Mouse (Mus musculus): ENCODE measurements around the gene Clpp. TPM values are rescaled to one million over a fixed set of nuclear protein-coding genes. Genes with fewer than 3 reads are reported as not detected.

The Clpp gene
- polyA plus RNA-seq, 1 experiment = 139 TPM

GRCm38 (mm10) chr17:56969321-56969720, 20.8 kb upstream of the Clpp start:
- no peak overlapping the region for H3K27ac ChIP-seq (ENCODE audit: insufficient read depth, low read length)
- no peak overlapping the region for H3K4me3 ChIP-seq (ENCODE audit: insufficient read depth, low read length)
- no peaks in the 10 kb centered on the region for H3K4me1 ChIP-seq (ENCODE audit: control insufficient read depth, insufficient read depth, low read length)
- TF ChIP-seq CTCF (IDR thresholded peaks at IDR 0.05; ENCODE audit: extremely low read depth, insufficient read depth, low read length) (no peak), POLR2A (IDR thresholded peaks at IDR 0.05; ENCODE audit: extremely low read depth, insufficient read depth, low read length) (no peak)

GRCm38 (mm10) chr17:56970081-56970480, 20.0 kb upstream of the Clpp start:
- H3K4me1 ChIP-seq (ENCODE audit: control insufficient read depth, insufficient read depth, low read length) = no peaks in the 10 kb centered on the region
- no peak overlapping the region for H3K4me3 ChIP-seq (ENCODE audit: insufficient read depth, low read length)
- TF ChIP-seq POLR2A (IDR thresholded peaks at IDR 0.05; ENCODE audit: extremely low read depth, insufficient read depth, low read length) (no peak), CTCF (IDR thresholded peaks at IDR 0.05; ENCODE audit: extremely low read depth, insufficient read depth, low read length) (no peak)
- no peak overlapping the region for H3K27ac ChIP-seq (ENCODE audit: insufficient read depth, low read length)

- Histone ChIP-seq H3K4me1 (ENCODE audit: control insufficient read depth, insufficient read depth, low read length) (no peaks in the 10 kb centered on the region), H3K27ac (ENCODE audit: insufficient read depth, low read length) (no peak overlapping the region), H3K4me3 (ENCODE audit: insufficient read depth, low read length) (no peak overlapping the region)
- TF ChIP-seq CTCF (IDR thresholded peaks at IDR 0.05; ENCODE audit: extremely low read depth, insufficient read depth, low read length) = no peak
- TF ChIP-seq POLR2A (IDR thresholded peaks at IDR 0.05; ENCODE audit: extremely low read depth, insufficient read depth, low read length) = no peak
These were observed 16.0 kb upstream of the Clpp start for GRCm38 (mm10) chr17:56973956-56974707.

GRCm38 (mm10) chr17:56974708-56975240, 15.3 kb upstream of the Clpp start:
- no peaks in the 10 kb centered on the region for H3K4me1 ChIP-seq (ENCODE audit: control insufficient read depth, insufficient read depth, low read length)
- H3K27ac ChIP-seq (ENCODE audit: insufficient read depth, low read length) = no peak overlapping the region

GRCm38 (mm10) chr17:56975391-56975790, 14.7 kb upstream of the Clpp start:
- no peak overlapping the region for H3K4me3 ChIP-seq (ENCODE audit: insufficient read depth, low read length)
- no peak for TF ChIP-seq CTCF (IDR thresholded peaks at IDR 0.05; ENCODE audit: extremely low read depth, insufficient read depth, low read length)
- no peak for TF ChIP-seq POLR2A (IDR thresholded peaks at IDR 0.05; ENCODE audit: extremely low read depth, insufficient read depth, low read length)
- H3K27ac ChIP-seq (ENCODE audit: insufficient read depth, low read length) = no peak overlapping the region
- no peaks in the 10 kb centered on the region for H3K4me1 ChIP-seq (ENCODE audit: control insufficient read depth, insufficient read depth, low read length)

More at GRCm38 (mm10) chr17:56974708-56975240, 15.3 kb upstream of the Clpp start:
- TF ChIP-seq POLR2A (IDR thresholded peaks at IDR 0.05; ENCODE audit: extremely low read depth, insufficient read depth, low read length) = no peak
- TF ChIP-seq CTCF (IDR thresholded peaks at IDR 0.05; ENCODE audit: extremely low read depth, insufficient read depth, low read length) = no peak
- no peak overlapping the region for H3K4me3 ChIP-seq (ENCODE audit: insufficient read depth, low read length)

GRCm38 (mm10) chr17:56976531-56977390, 13.3 kb upstream of the Clpp start:
- TF ChIP-seq CTCF (IDR thresholded peaks at IDR 0.05; ENCODE audit: extremely low read depth, insufficient read depth, low read length) = no peak
- TF ChIP-seq POLR2A (IDR thresholded peaks at IDR 0.05; ENCODE audit: extremely low read depth, insufficient read depth, low read length) = no peak
- Histone ChIP-seq H3K4me1 (ENCODE audit: control insufficient read depth, insufficient read depth, low read length) (no peaks in the 10 kb centered on the region), H3K27ac (ENCODE audit: insufficient read depth, low read length) (no peak overlapping the region), H3K4me3 (ENCODE audit: insufficient read depth, low read length) (no peak overlapping the region)

GRCm38 (mm10) chr17:56979524-56979923, 10.6 kb upstream of the Clpp start:
- no peak overlapping the region for H3K4me3 ChIP-seq (ENCODE audit: insufficient read depth, low read length)
- no peaks in the 10 kb centered on the region for H3K4me1 ChIP-seq (ENCODE audit: control insufficient read depth, insufficient read depth, low read length)
- H3K27ac ChIP-seq (ENCODE audit: insufficient read depth, low read length) = no peak overlapping the region
- no peak for TF ChIP-seq CTCF (IDR thresholded peaks at IDR 0.05; ENCODE audit: extremely low read depth, insufficient read depth, low read length)
- TF ChIP-seq POLR2A (IDR thresholded peaks at IDR 0.05; ENCODE audit: extremely low read depth, insufficient read depth, low read length) = no peak

GRCm38 (mm10) chr17:56981049-56981448, 9.1 kb upstream of the Clpp start:
- Histone ChIP-seq H3K27ac (ENCODE audit: insufficient read depth, low read length) (no peak overlapping the region), H3K4me3 (ENCODE audit: insufficient read depth, low read length) (no peak overlapping the region)
- TF ChIP-seq CTCF (IDR thresholded peaks at IDR 0.05; ENCODE audit: extremely low read depth, insufficient read depth, low read length) = no peak
- no peak for TF ChIP-seq POLR2A (IDR thresholded peaks at IDR 0.05; ENCODE audit: extremely low read depth, insufficient read depth, low read length)

GRCm38 (mm10) chr17:56982013-56982412, 8.1 kb upstream of the Clpp start, which contains the start of gene Acer1:
Gene Acer1, minus strand, starts transcription at chr17:56982126.
- Histone ChIP-seq H3K27ac (ENCODE audit: insufficient read depth, low read length) (no peak within 1 kb of the TSS), H3K4me3 (ENCODE audit: insufficient read depth, low read length) (no peak within 1 kb of the TSS), H3K4me1 (ENCODE audit: control insufficient read depth, insufficient read depth, low read length) (no peaks in the 10 kb centered on the region)
- no peak for TF ChIP-seq POLR2A (IDR thresholded peaks at IDR 0.05; ENCODE audit: extremely low read depth, insufficient read depth, low read length)
- TF ChIP-seq CTCF (IDR thresholded peaks at IDR 0.05; ENCODE audit: extremely low read depth, insufficient read depth, low read length) = no peak

More at GRCm38 (mm10) chr17:56981049-56981448, 9.1 kb upstream of the Clpp start:
- no peaks in the 10 kb centered on the region for H3K4me1 ChIP-seq (ENCODE audit: control insufficient read depth, insufficient read depth, low read length)
